23 mouse cellular contexts compared by ENCODE assay signal in the genomic region with DNA sequence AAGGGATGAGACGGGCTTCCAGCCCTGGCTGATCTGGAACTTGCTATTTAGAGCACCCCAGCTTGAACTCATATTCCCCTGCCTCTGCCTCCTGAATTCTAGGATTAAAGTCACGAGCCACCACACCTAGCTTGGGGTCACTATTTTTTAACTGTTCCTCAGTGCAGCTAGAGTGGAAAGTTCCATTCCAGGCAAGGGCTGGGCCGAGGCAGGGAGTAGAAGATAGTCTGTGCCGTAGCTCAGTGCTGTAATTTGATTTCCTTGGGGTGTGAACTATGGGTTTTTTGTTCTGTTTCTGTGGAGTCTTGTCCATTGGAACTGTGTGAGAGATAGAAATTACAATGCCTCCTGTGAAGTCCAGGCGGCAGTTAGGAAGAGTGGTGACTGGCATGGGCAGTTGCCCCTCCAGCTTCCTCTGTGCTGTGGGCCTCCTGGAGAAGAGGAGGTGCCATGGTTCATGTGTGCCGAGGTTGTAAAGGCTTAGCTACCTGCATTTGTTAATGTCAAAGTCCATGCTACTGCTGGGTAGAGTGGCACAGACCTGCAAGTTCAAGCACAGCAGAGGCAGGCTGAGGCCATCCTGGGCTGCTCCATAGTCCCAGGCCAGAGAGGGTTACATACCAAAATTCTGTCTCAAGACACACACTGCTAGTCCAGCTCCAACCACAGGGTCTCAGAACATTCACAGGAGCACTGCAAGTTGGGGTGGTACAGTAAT. TPM values are rescaled to one million over a fixed set of nuclear protein-coding genes. Genes with fewer than 3 reads are reported as not detected.
"Had no signal": no experiment of that assay in that cellular context is flagged by ENCODE, and none has a peak within 500 bp of the region (broad histone marks: within the 10 kb centered on the region; RNA-seq: fewer than 3 reads in every experiment).

No protein-coding gene starts in this region.

- H3K4me1 ChIP-seq: limb, embryonic 10.5 days; limb, embryonic 13.5 days; midbrain, embryonic 15.5 days; neural tube, embryonic 12.5 days; neural tube, embryonic 15.5 days; stomach, embryonic 15.5 days had no signal

- H3K9ac ChIP-seq: limb, embryonic 13.5 days; liver, embryonic 12.5 days; liver, embryonic 15.5 days; lung, embryonic 15.5 days; midbrain, embryonic 12.5 days; midbrain, embryonic 15.5 days; neural tube, embryonic 12.5 days; neural tube, embryonic 15.5 days; stomach, embryonic 15.5 days had no signal

- H3K27me3 ChIP-seq: limb, embryonic 13.5 days; liver, embryonic 12.5 days; liver, embryonic 15.5 days; lung, embryonic 15.5 days; midbrain, embryonic 12.5 days; midbrain, embryonic 15.5 days; neural tube, embryonic 12.5 days; neural tube, embryonic 15.5 days; stomach, embryonic 15.5 days had no signal

- H3K9me3 ChIP-seq: limb, embryonic 10.5 days; limb, embryonic 13.5 days; liver, embryonic 12.5 days; liver, embryonic 15.5 days; lung, embryonic 15.5 days; midbrain, embryonic 12.5 days; midbrain, embryonic 15.5 days; neural tube, embryonic 12.5 days; neural tube, embryonic 15.5 days; stomach, embryonic 15.5 days had no signal

- H3K4me3 ChIP-seq: limb, embryonic 10.5 days; limb, embryonic 13.5 days; liver, embryonic 12.5 days; liver, embryonic 15.5 days; lung, embryonic 15.5 days; midbrain, embryonic 12.5 days; midbrain, embryonic 15.5 days; neural tube, embryonic 12.5 days; stomach, embryonic 15.5 days had no signal

- H3K4me2 ChIP-seq: limb, embryonic 13.5 days; liver, embryonic 12.5 days; liver, embryonic 15.5 days; lung, embryonic 15.5 days; stomach, embryonic 15.5 days had no signal

- H3K27ac ChIP-seq: kidney, postnatal 0 days; limb, embryonic 10.5 days; limb, embryonic 13.5 days; liver, embryonic 12.5 days; liver, embryonic 15.5 days; lung, embryonic 15.5 days; macrophage; midbrain, embryonic 12.5 days; midbrain, embryonic 15.5 days; neural tube, embryonic 12.5 days; neural tube, embryonic 15.5 days; stomach, embryonic 15.5 days had no signal

- ATAC-seq: liver, embryonic 12.5 days; midbrain, embryonic 15.5 days had no signal

- DNase-seq: kidney, postnatal 25 days; liver; right cerebral cortex, postnatal 14 days; spleen, adult 18-20 months; thymus, adult 2 months; thymus, postnatal 14 days; thymus, postnatal 4 days had no signal

RNA-seq across cellular contexts. Expression of a gene that starts 0.8 kb away (rescaled TPM):
- polyA plus RNA-seq: macrophage had no signal

RNA-seq across cellular contexts. Expression of a gene that starts 4.0 kb away (rescaled TPM):
- polyA plus RNA-seq: kidney, adult 2 months had no signal

RNA-seq across cellular contexts. Expression of a gene that starts 34.5 kb away (rescaled TPM):
- total RNA-seq: left cerebral cortex, adult 18-20 months; left cerebral cortex, postnatal 25 days; megakaryocyte, adult 5-6 weeks had no signal
- polyA plus RNA-seq: macrophage; thymus, adult 2 months had no signal
